Mouse (Mus musculus): ENCODE results near the gene Bnc1.

DNA sequence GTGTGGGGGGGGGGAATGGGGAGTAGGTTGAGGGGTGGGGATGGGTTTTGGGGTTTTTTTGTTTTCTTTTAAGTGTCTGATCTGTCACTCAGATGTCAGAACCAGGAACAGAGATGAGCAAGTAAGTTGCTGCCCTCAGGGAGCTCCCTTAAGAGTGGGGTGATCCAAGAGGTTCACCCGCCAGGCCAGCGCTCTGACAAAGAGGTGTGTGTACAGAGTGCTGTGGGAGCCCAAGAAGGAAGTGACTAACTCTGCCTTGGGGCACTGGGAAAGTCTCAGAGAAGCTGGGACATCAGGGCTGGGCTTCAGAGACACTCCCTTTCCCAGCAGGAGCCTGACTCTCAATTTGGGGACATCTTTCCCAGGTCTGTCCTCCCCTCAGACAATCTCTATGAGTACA lies 25.9 kb upstream of the Bnc1 start:
- TF ChIP-seq CTCF (IDR thresholded peaks at IDR 0.05; ENCODE audit: control insufficient read depth, insufficient read depth, low read length) (no peak), POLR2A (IDR thresholded peaks at IDR 0.05; ENCODE audit: borderline replicate concordance, control insufficient read depth, low read depth, low read length) (no peak)

Measured in bone marrow, adult 2 months (tissue).